Mouse (Mus musculus) C2C12 (cell line): ENCODE measurements around the gene Plekhg5. TPM values are rescaled to one million over a fixed set of nuclear protein-coding genes. Genes with fewer than 3 reads are reported as not detected.

Experiments
- H3K27me3 ChIP-seq: one replicate; pipeline ENCODE4 v1.6.1; 2011; ENCODE audit not compliant: control insufficient read depth, insufficient read depth, insufficient read length
- H3K36me3 ChIP-seq: one replicate; pipeline ENCODE4 v1.6.1; 2011; ENCODE audit not compliant: control insufficient read depth, insufficient read depth
- H3K4me3 ChIP-seq: one replicate; pipeline ENCODE4 v1.5.1; 2011; ENCODE audit warnings: mild to moderate bottlenecking, control low read depth; ENCODE audit not compliant: poor library complexity, insufficient read depth, severe bottlenecking
- H3K79me2 ChIP-seq: one replicate; pipeline ENCODE4 v1.6.1; 2011; ENCODE audit not compliant: control insufficient read depth, insufficient read depth
- H3K79me3 ChIP-seq: one replicate; pipeline ENCODE4 v1.6.1; 2011; ENCODE audit warnings: low read depth, control low read depth
- H3ac ChIP-seq: one replicate; pipeline ENCODE3; 2011; ENCODE audit warnings: low read depth; ENCODE audit not compliant: control insufficient read depth, insufficient read length
- CEBPB ChIP-seq: IDR thresholded peaks from one replicate; pipeline ENCODE4 v1.6.1; 2011; ENCODE audit warnings: low read depth, mild to moderate bottlenecking, control low read depth, moderate library complexity
- CTCF ChIP-seq: IDR thresholded peaks from one replicate; pipeline ENCODE4 v1.5.1; 2011; ENCODE audit not compliant: control insufficient read depth, insufficient read depth, insufficient read length
- FOSL1 ChIP-seq: IDR thresholded peaks from one replicate; pipeline ENCODE4 v1.8.0; 2011; ENCODE audit warnings: mild to moderate bottlenecking, low read length; ENCODE audit not compliant: poor library complexity, insufficient read depth, severe bottlenecking
- MAX ChIP-seq: IDR thresholded peaks from one replicate; pipeline ENCODE4 v1.6.1; 2011; ENCODE audit warnings: mild to moderate bottlenecking, control low read depth
- MYOD1 ChIP-seq: IDR thresholded peaks from one replicate; pipeline ENCODE4 v1.6.1; 2011; ENCODE audit warnings: low read depth; ENCODE audit not compliant: control insufficient read depth, insufficient read length
- MYOG ChIP-seq: IDR thresholded peaks from one replicate; pipeline ENCODE4 v1.6.1; 2011; ENCODE audit not compliant: control insufficient read depth, insufficient read length; ENCODE audit errors: extremely low read depth
- USF1 ChIP-seq: IDR thresholded peaks from one replicate; pipeline ENCODE4 v1.6.1; 2011; ENCODE audit warnings: low read depth, mild to moderate bottlenecking, control low read depth, moderate library complexity
- polyA plus RNA-seq: library from polyadenylated mRNA; unstranded; fragments of >200 nt; fragmentation: generic; extraction: Trizol; gene quantifications from one replicate; pipeline ENCODE4 v1.2.1, GENCODE M21; 2012; ENCODE audit warnings: missing spikeins

Gene Plekhg5
- polyA plus RNA-seq, 1 experiment: 17.5 TPM

DNA sequence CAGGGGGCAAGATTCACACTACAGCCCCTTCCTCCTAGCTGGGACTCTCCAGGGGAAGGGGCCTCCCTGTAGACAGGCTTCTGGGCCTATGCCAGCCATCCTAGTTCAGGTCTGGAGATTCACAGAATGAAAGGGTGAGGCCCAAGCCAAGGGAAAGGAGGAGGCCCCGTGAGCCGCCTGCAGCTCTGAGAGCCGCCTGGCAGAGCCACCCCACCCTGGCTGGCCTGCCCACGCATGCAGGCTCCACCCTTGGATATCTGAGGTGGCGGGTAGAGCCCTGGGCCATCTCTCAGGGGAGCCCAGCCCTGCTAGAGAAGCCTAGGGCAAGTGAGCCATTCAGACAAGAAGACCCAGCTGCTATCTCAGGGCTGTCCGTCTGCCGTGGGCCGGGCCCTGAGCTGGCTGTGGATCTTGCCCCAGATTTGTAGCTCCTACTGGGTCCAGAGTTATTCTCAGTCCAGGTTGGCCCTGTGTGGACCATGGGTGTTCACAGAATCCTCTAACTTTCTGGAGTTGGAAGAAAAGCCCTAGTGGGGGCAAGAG, 20.5 kb downstream of the Plekhg5 start:
- TF ChIP-seq MAX (no peak), MYOG (no peak), USF1 (no peak), CTCF (no peak), CEBPB (no peak), FOSL1 (no peak), MYOD1 (no peak)
- peaks cover 5% of the 10 kb centered on the region for H3K79me2 ChIP-seq
- H3ac ChIP-seq: peak overlapping the region; percentile 58
- H3K27me3 ChIP-seq: no peaks in the 10 kb centered on the region
- no peaks in the 10 kb centered on the region for H3K36me3 ChIP-seq
- no peaks in the 10 kb centered on the region for H3K79me3 ChIP-seq
- H3K4me3 ChIP-seq: no peak overlapping the region

DNA sequence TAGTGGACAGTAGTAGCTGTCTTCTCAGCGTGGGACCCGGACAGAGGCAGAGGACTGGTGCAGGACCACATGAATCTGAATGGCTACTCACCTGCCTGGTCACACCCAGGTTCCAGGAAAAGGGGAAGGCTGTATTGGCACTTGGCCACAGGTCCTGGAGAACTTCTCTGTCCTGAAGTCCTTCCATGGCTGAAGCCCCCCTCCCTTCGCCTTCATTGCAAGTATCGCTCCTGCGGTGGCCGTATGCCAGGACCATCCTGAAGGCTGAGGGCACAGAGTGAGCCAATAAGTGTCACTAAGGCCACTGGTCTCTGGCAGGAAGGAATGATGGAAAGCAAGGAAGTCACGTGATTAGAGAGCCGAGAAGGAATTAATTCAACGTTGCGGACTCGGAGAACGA, 21.9 kb downstream of the Plekhg5 start:
- Histone ChIP-seq H3K79me3 (no peaks in the 10 kb centered on the region), H3K36me3 (no peaks in the 10 kb centered on the region), H3K79me2 (peaks cover 5% of the 10 kb centered on the region), H3K4me3 (no peak overlapping the region), H3ac (no peak overlapping the region), H3K27me3 (no peaks in the 10 kb centered on the region)
- no peak for TF ChIP-seq MYOD1
- TF ChIP-seq MAX: no peak
- no peak for TF ChIP-seq FOSL1
- no peak for TF ChIP-seq CEBPB
- no peak for TF ChIP-seq CTCF
- no peak for TF ChIP-seq USF1
- TF ChIP-seq MYOG: no peak

DNA sequence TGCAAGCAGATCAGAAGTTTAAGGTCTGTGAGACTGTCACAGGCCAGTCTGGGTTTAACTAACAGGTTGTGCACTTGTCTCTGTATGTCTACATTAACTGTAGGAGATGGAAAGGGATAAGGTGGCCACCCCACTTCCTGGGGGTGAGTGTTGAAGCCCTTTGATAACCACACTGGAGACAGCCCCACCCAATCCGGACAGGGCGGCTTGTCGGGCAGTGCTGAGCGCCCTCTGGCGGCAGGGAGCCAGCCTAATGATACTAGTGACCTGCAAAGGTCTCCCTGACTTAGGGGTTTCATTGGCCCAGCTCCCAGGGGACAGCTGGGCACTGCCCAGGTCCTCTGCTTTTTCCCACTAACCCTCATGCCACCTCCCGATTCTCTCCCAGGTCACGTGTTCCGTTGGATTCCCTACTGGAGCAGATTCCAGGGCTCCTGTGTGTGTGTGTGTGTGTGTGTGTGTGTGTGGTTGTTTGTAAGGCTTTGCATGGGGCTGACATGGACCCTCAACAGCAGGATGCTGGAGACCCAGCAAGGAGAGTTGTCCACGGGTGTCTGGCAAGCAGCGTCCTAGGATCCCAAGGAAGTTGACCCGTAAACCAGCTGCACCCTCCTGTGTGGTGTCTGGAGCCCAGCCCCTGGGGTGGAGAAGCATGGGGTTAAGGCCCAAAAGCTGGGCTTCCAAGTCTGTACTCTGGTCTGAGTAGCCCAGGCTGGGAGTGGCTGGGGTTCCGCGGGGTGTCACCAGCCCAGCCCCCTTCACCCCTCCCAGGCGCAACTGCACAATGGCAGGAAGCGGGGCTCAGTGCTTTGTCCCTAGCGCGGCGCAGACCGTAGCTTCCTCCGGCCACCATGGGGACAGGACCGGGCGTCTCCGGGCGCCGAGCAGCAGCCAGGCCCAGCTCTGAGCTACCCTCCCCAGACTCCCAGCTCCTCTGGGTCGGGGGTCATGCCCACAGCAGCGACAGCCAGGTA, 23.9 kb downstream of the Plekhg5 start:
- Histone ChIP-seq H3K27me3 (no peaks in the 10 kb centered on the region), H3K79me3 (no peaks in the 10 kb centered on the region), H3K79me2 (peaks cover 5% of the 10 kb centered on the region), H3K4me3 (no peak overlapping the region), H3ac (no peak overlapping the region), H3K36me3 (no peaks in the 10 kb centered on the region)
- TF ChIP-seq CEBPB (no peak), CTCF (peak; percentile 95), USF1 (peak; percentile 11)

DNA sequence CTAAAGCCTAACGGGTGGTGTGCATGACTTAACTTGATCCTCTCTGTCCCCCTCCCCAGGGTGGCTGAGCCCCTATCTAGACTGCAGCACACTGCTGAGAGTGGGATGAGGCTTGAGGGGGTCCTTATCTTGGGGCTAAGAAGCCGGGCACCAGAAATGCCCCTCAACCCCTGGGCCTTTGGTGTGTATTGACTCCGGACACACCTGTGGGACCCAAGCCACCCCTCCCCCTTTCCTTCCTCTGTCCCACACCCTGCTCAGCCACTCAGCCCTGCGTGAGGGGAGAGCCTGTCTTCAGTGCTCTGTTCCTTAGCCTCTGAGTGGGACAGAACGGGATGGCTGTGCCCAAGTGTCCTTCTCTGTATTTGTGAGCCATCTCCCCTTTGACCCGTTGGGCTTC, 24.6 kb downstream of the Plekhg5 start:
- Histone ChIP-seq H3K27me3 (no peaks in the 10 kb centered on the region), H3K79me2 (peaks cover 5% of the 10 kb centered on the region), H3K79me3 (no peaks in the 10 kb centered on the region), H3ac (no peak overlapping the region), H3K4me3 (no peak overlapping the region), H3K36me3 (no peaks in the 10 kb centered on the region)
- TF ChIP-seq MYOG: no peak
- no peak for TF ChIP-seq USF1
- no peak for TF ChIP-seq MAX
- TF ChIP-seq FOSL1: no peak
- TF ChIP-seq CEBPB: no peak
- no peak for TF ChIP-seq CTCF
- no peak for TF ChIP-seq MYOD1

DNA sequence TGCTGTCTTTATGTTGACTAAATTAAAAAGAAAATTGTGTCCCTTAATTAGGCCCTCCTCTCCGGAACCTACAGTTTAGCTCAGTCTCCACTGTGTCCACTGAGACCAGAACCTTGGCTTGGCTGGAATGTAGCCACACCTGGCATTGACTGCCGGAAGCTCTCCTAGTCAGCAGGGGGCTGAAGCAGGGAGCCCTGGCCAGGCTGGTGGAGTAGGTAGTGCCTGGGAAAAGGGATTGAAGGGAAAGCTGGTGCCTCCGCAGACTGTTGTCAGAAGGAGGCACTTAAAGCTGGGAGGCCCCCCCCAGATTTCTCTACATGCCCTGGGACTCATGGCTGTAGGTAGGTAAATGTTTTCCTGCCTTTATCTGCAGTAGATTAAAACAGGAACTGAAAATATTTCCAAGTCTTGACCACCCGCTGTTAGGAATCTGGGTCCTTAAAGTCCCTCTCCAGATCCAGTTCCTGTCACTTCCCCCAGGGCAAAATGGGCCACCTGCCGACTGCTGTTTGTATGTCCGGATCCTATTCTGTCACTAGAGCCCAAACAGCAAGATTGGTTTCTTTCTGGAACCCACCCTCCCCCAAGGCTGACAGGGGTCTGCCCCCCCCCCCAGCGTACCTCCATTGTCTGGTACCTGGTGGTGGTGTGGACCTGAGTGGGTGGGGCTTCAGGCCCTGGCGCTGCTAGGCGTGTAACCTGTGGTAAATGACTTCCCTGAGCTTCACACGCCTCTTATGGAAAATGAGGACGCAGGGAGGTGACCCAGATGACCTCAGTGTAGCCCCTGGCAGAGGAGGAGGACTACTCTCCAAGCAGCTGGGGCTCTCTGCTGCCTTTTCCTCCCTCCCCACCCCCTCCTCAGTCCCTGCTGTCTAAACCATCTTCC, 25.9 kb downstream of the Plekhg5 start:
- Histone ChIP-seq H3K27me3 (no peaks in the 10 kb centered on the region), H3K79me2 (peaks cover 5% of the 10 kb centered on the region), H3K36me3 (peaks cover 6% of the 10 kb centered on the region), H3K79me3 (no peaks in the 10 kb centered on the region), H3K4me3 (no peak overlapping the region), H3ac (no peak overlapping the region)
- TF ChIP-seq MYOD1 (no peak), USF1 (no peak), MAX (no peak), CTCF (no peak), FOSL1 (no peak), CEBPB (no peak), MYOG (no peak)
